Mouse (Mus musculus): Measurements from ENCODE around the gene Gfm1. TPM values are rescaled to one million over a fixed set of nuclear protein-coding genes. Genes with fewer than 3 reads are reported as not detected.

Gfm1 gene
- polyA plus RNA-seq, 1 experiment from 2014 or later = 37.8 TPM

- no peak overlapping the region for H3K4me3 ChIP-seq (ENCODE audit: low read depth, low read length)
- no peak overlapping the region for H3K27ac ChIP-seq (ENCODE audit: low read depth)
- H3K27me3 ChIP-seq (ENCODE audit: insufficient read depth, low read length) = no peaks in the 10 kb centered on the region
- WGBS (ENCODE audit: insufficient replicate concordance) = 55% methylated on average over 4 of the region's 4 CpGs
- no peak for DNase-seq
- no peaks in the 10 kb centered on the region for H3K9me3 ChIP-seq (ENCODE audit: low read length)
- no peak for TF ChIP-seq CTCF (IDR thresholded peaks at IDR 0.05; ENCODE audit: low read depth)
- TF ChIP-seq EP300 (IDR thresholded peaks at IDR 0.05; ENCODE audit: low read depth) = no peak
- ATAC-seq = no peak
- no peaks in the 10 kb centered on the region for H3K36me3 ChIP-seq (replicated peaks; ENCODE audit: insufficient read depth, low read length)
- no peak overlapping the region for H3K4me2 ChIP-seq (ENCODE audit: low read depth, low read length)
- H3K4me1 ChIP-seq (ENCODE audit: insufficient read depth) = no peaks in the 10 kb centered on the region
- H3K9ac ChIP-seq (replicated peaks) = no peak overlapping the region
Observed at GRCm38 (mm10) chr3:67490156-67490555, 60.3 kb downstream of the Gfm1 start.

GRCm38 (mm10) chr3:67492086-67492869, 62.4 kb downstream of the Gfm1 start:
- H3K4me2 ChIP-seq (ENCODE audit: low read depth, low read length) = no peak overlapping the region
- H3K4me3 ChIP-seq (ENCODE audit: low read depth, low read length) = no peak overlapping the region
- no peak overlapping the region for H3K9ac ChIP-seq (replicated peaks)
- H3K27me3 ChIP-seq (ENCODE audit: insufficient read depth, low read length) = no peaks in the 10 kb centered on the region
- no peaks in the 10 kb centered on the region for H3K9me3 ChIP-seq (ENCODE audit: low read length)
- ATAC-seq (no peak), DNase-seq (no peak)
- no peaks in the 10 kb centered on the region for H3K4me1 ChIP-seq (ENCODE audit: insufficient read depth)
- 72% methylated on average over 8 of the region's 8 CpGs for WGBS (ENCODE audit: insufficient replicate concordance)
- no peak overlapping the region for H3K27ac ChIP-seq (ENCODE audit: low read depth)
- H3K36me3 ChIP-seq (replicated peaks; ENCODE audit: insufficient read depth, low read length) = no peaks in the 10 kb centered on the region
- TF ChIP-seq CTCF (IDR thresholded peaks at IDR 0.05; ENCODE audit: low read depth) = no peak
- TF ChIP-seq EP300 (IDR thresholded peaks at IDR 0.05; ENCODE audit: low read depth) = no peak

- DNase-seq (no peak), ATAC-seq (no peak)
- H3K27ac ChIP-seq (ENCODE audit: low read depth) = no peak overlapping the region
- H3K9ac ChIP-seq (replicated peaks) = no peak overlapping the region
- no peaks in the 10 kb centered on the region for H3K36me3 ChIP-seq (replicated peaks; ENCODE audit: insufficient read depth, low read length)
- no peaks in the 10 kb centered on the region for H3K27me3 ChIP-seq (ENCODE audit: insufficient read depth, low read length)
- WGBS (ENCODE audit: insufficient replicate concordance) = 73% methylated on average over 8 of the region's 8 CpGs
- TF ChIP-seq CTCF (IDR thresholded peaks at IDR 0.05; ENCODE audit: low read depth) (no peak), EP300 (IDR thresholded peaks at IDR 0.05; ENCODE audit: low read depth) (no peak)
- H3K4me3 ChIP-seq (ENCODE audit: low read depth, low read length) = no peak overlapping the region
- no peak overlapping the region for H3K4me2 ChIP-seq (ENCODE audit: low read depth, low read length)
- H3K4me1 ChIP-seq (ENCODE audit: insufficient read depth) = no peaks in the 10 kb centered on the region
- no peaks in the 10 kb centered on the region for H3K9me3 ChIP-seq (ENCODE audit: low read length)
Observed at GRCm38 (mm10) chr3:67493132-67493531, 63.2 kb downstream of the Gfm1 start.

- WGBS (ENCODE audit: insufficient replicate concordance) = 73% methylated on average over 10 of the region's 10 CpGs
- no peak overlapping the region for H3K9ac ChIP-seq (replicated peaks)
- no peak for TF ChIP-seq CTCF (IDR thresholded peaks at IDR 0.05; ENCODE audit: low read depth)
- TF ChIP-seq EP300 (IDR thresholded peaks at IDR 0.05; ENCODE audit: low read depth) = no peak
Observed at GRCm38 (mm10) chr3:67496310-67496709, 66.4 kb downstream of the Gfm1 start.

GRCm38 (mm10) chr3:67497998-67498397, 68.1 kb downstream of the Gfm1 start:
- Histone ChIP-seq H3K27ac (ENCODE audit: low read depth) (no peak overlapping the region), H3K9ac (replicated peaks) (no peak overlapping the region), H3K9me3 (ENCODE audit: low read length) (no peaks in the 10 kb centered on the region), H3K27me3 (ENCODE audit: insufficient read depth, low read length) (no peaks in the 10 kb centered on the region), H3K36me3 (replicated peaks; ENCODE audit: insufficient read depth, low read length) (no peaks in the 10 kb centered on the region), H3K4me1 (ENCODE audit: insufficient read depth) (no peaks in the 10 kb centered on the region), H3K4me3 (ENCODE audit: low read depth, low read length) (no peak overlapping the region), H3K4me2 (ENCODE audit: low read depth, low read length) (no peak overlapping the region)
- ATAC-seq (peak; percentile 45; the same call in 1 of the 2 replicates), DNase-seq (peak; percentile 27)
- TF ChIP-seq CTCF (IDR thresholded peaks at IDR 0.05; ENCODE audit: low read depth) (no peak), EP300 (IDR thresholded peaks at IDR 0.05; ENCODE audit: low read depth) (no peak)
- WGBS (ENCODE audit: insufficient replicate concordance) = 75% methylated on average over 2 of the region's 2 CpGs

More at GRCm38 (mm10) chr3:67496310-67496709, 66.4 kb downstream of the Gfm1 start:
- DNase-seq (peak; percentile 29), ATAC-seq (peak; percentile 62)
- Histone ChIP-seq H3K4me1 (ENCODE audit: insufficient read depth) (no peaks in the 10 kb centered on the region), H3K27me3 (ENCODE audit: insufficient read depth, low read length) (no peaks in the 10 kb centered on the region), H3K4me3 (ENCODE audit: low read depth, low read length) (no peak overlapping the region), H3K27ac (ENCODE audit: low read depth) (peak overlapping the region; percentile 70), H3K36me3 (replicated peaks; ENCODE audit: insufficient read depth, low read length) (no peaks in the 10 kb centered on the region), H3K4me2 (ENCODE audit: low read depth, low read length) (no peak overlapping the region), H3K9me3 (ENCODE audit: low read length) (no peaks in the 10 kb centered on the region)

GRCm38 (mm10) chr3:67498773-67499405, 69.0 kb downstream of the Gfm1 start:
- H3K36me3 ChIP-seq (replicated peaks; ENCODE audit: insufficient read depth, low read length) = no peaks in the 10 kb centered on the region
- no peak overlapping the region for H3K4me3 ChIP-seq (ENCODE audit: low read depth, low read length)
- no peaks in the 10 kb centered on the region for H3K27me3 ChIP-seq (ENCODE audit: insufficient read depth, low read length)
- no peak overlapping the region for H3K9ac ChIP-seq (replicated peaks)
- TF ChIP-seq EP300 (IDR thresholded peaks at IDR 0.05; ENCODE audit: low read depth) (no peak), CTCF (IDR thresholded peaks at IDR 0.05; ENCODE audit: low read depth) (no peak)
- DNase-seq (no peak), ATAC-seq (no peak)
- no peak overlapping the region for H3K27ac ChIP-seq (ENCODE audit: low read depth)
- H3K4me2 ChIP-seq (ENCODE audit: low read depth, low read length) = no peak overlapping the region
- WGBS (ENCODE audit: insufficient replicate concordance) = 73% methylated on average over 8 of the region's 8 CpGs
- H3K4me1 ChIP-seq (ENCODE audit: insufficient read depth) = no peaks in the 10 kb centered on the region
- H3K9me3 ChIP-seq (ENCODE audit: low read length) = no peaks in the 10 kb centered on the region

All from liver, postnatal 0 days (tissue).